Mouse (Mus musculus) kidney, postnatal 0 days (tissue): ENCODE measurements around the gene Chrdl1. TPM values are rescaled to one million over a fixed set of nuclear protein-coding genes. Genes with fewer than 3 reads are reported as not detected.

Experiments used
- ATAC-seq: fragments of 200-750 bp; cut with Nextera tagmentation; replicated peaks from 2 replicates; pipeline ENCODE4 v1.8.0; 2017; ENCODE audit warnings: low read depth, moderate number of reproducible peaks, moderate TSS enrichment, moderate library complexity; ENCODE audit not compliant: low FRiP score
- DNase-seq: peaks from one replicate; pipeline ENCODE4 v3.0.0-alpha.2; 2016; ENCODE audit warnings: low spot score
- H3K27ac ChIP-seq: fragments of 300-500 bp; sonication (generic); 2 replicates; pipeline ENCODE4 v1.5.1; 2014; ENCODE audit warnings: mild to moderate bottlenecking
- H3K27me3 ChIP-seq: fragments of 300-500 bp; sonication (generic); 2 replicates; pipeline ENCODE4 v1.6.1; 2014; ENCODE audit warnings: low read length, mixed read lengths; ENCODE audit not compliant: insufficient read depth
- H3K36me3 ChIP-seq: fragments of 300-500 bp; sonication (generic); 2 replicates; pipeline ENCODE4 v1.6.1; 2014; ENCODE audit warnings: low read length, mixed read lengths; ENCODE audit not compliant: insufficient read depth
- H3K4me1 ChIP-seq: fragments of 300-500 bp; sonication (generic); replicated peaks from 2 replicates; pipeline ENCODE4 v1.6.1; 2014; ENCODE audit warnings: antibody characterized with exemption, low read length, mixed read lengths; ENCODE audit not compliant: insufficient read depth
- H3K4me2 ChIP-seq: fragments of 300-500 bp; sonication (generic); 2 replicates; pipeline ENCODE4 v1.6.1; 2014; ENCODE audit warnings: mild to moderate bottlenecking, low read length, moderate library complexity, mixed read lengths
- H3K4me3 ChIP-seq: fragments of 300-500 bp; sonication (generic); replicated peaks from 2 replicates; pipeline ENCODE4 v1.5.1; 2014; ENCODE audit warnings: low read depth, low read length
- H3K9ac ChIP-seq: fragments of 300-500 bp; sonication (generic); 2 replicates; pipeline ENCODE4 v1.6.1; 2014; ENCODE audit warnings: low read depth, low read length
- H3K9me3 ChIP-seq: fragments of 300-500 bp; sonication (generic); replicated peaks from 2 replicates; pipeline ENCODE4 v1.6.1; 2016; ENCODE audit warnings: low read length, inconsistent platforms, mixed read lengths
- CTCF ChIP-seq: IDR thresholded peaks from 2 replicates; pipeline ENCODE4 v1.5.1; 2016; ENCODE audit warnings: antibody characterized with exemption, low read depth, mild to moderate bottlenecking, moderate library complexity
- WGBS: fragments of 180-500 bp; shearing (Covaris S2); extraction: QIAGEN DNeasy Blood & Tissue Kit; methylation state at CpG from one replicate; pipeline ENCODE4 v1.1.7; 2014; 5-methylcytosine and 5-hydroxymethylcytosine counted together
- polyA plus RNA-seq: library from polyadenylated mRNA; unstranded; fragments of >200 nt; fragmentation: Nextera tagmentation; extraction: Ambion mirVana; gene quantifications from 2 replicates; pipeline ENCODE4 v1.2.1, GENCODE M21; 2015

Chrdl1 gene
- 1.8 and 2.3 TPM in 2 replicates for polyA plus RNA-seq

GRCm38 (mm10) chrX:143393791-143394369, at the start of gene Chrdl1:
TSS of gene Chrdl1 (minus strand) at chrX:143394262.
- no peak for TF ChIP-seq CTCF
- H3K36me3 ChIP-seq, result no peaks in the 10 kb centered on the region
- H3K4me1 ChIP-seq, result no peaks in the 10 kb centered on the region
- peak within 1 kb of the TSS; percentile 25 for H3K4me3 ChIP-seq
- H3K4me2 ChIP-seq, result peak within 1 kb of the TSS; percentile 59
- no peaks in the 10 kb centered on the region for H3K9me3 ChIP-seq
- no peak within 1 kb of the TSS for H3K27ac ChIP-seq
- DNase-seq (peak; percentile 5), ATAC-seq (peak; percentile 71; the same call in 1 of the 2 replicates)
- 27% methylated on average over 30 of the region's 37 CpGs for WGBS
- no peak within 1 kb of the TSS for H3K9ac ChIP-seq
- H3K27me3 ChIP-seq, result peaks cover 8% of the 10 kb centered on the region

GRCm38 (mm10) chrX:143442638-143443037, 48.6 kb upstream of the Chrdl1 start:
- H3K9me3 ChIP-seq, result no peaks in the 10 kb centered on the region
- TF ChIP-seq CTCF, result no peak
- DNase-seq, result no peak
- no peak overlapping the region for H3K4me3 ChIP-seq
- no peaks in the 10 kb centered on the region for H3K36me3 ChIP-seq
- no peak for ATAC-seq
- H3K27ac ChIP-seq, result no peak overlapping the region
- H3K4me2 ChIP-seq, result no peak overlapping the region
- WGBS, result 41% methylated on average over 4 of the region's 4 CpGs
- no peaks in the 10 kb centered on the region; the same call in 1 of the 2 replicates for H3K27me3 ChIP-seq
- H3K4me1 ChIP-seq, result no peaks in the 10 kb centered on the region
- H3K9ac ChIP-seq, result no peak overlapping the region

- ATAC-seq (no peak), DNase-seq (no peak)
- Histone ChIP-seq H3K9me3 (no peaks in the 10 kb centered on the region), H3K4me2 (no peak overlapping the region), H3K27ac (no peak overlapping the region), H3K4me1 (no peaks in the 10 kb centered on the region), H3K27me3 (no peaks in the 10 kb centered on the region), H3K4me3 (no peak overlapping the region), H3K9ac (no peak overlapping the region), H3K36me3 (no peaks in the 10 kb centered on the region)
- 57% methylated on average over 2 of the region's 2 CpGs for WGBS
- TF ChIP-seq CTCF, result no peak
Observed at GRCm38 (mm10) chrX:143404601-143405000, 10.5 kb upstream of the Chrdl1 start.

- no peak for ATAC-seq
- Histone ChIP-seq H3K9me3 (no peaks in the 10 kb centered on the region), H3K9ac (no peak overlapping the region), H3K27me3 (no peaks in the 10 kb centered on the region), H3K27ac (no peak overlapping the region), H3K4me2 (no peak overlapping the region), H3K36me3 (no peaks in the 10 kb centered on the region), H3K4me3 (no peak overlapping the region), H3K4me1 (no peaks in the 10 kb centered on the region)
- 55% methylated on average over 4 of the region's 4 CpGs for WGBS
- no peak for TF ChIP-seq CTCF
- no peak for DNase-seq
Observed at GRCm38 (mm10) chrX:143366256-143366959, 27.7 kb downstream of the Chrdl1 start.

- DNase-seq, result no peak
- ATAC-seq, result no peak
- no peak overlapping the region for H3K4me3 ChIP-seq
- H3K4me1 ChIP-seq, result no peaks in the 10 kb centered on the region
- H3K36me3 ChIP-seq, result no peaks in the 10 kb centered on the region
- no peaks in the 10 kb centered on the region for H3K27me3 ChIP-seq
- WGBS, result 64% methylated on average over 5 of the region's 5 CpGs
- TF ChIP-seq CTCF, result no peak
- H3K9ac ChIP-seq, result no peak overlapping the region
- no peak overlapping the region for H3K4me2 ChIP-seq
- H3K27ac ChIP-seq, result no peak overlapping the region
- H3K9me3 ChIP-seq, result no peaks in the 10 kb centered on the region
Observed at GRCm38 (mm10) chrX:143347227-143347626, 46.8 kb downstream of the Chrdl1 start.

GRCm38 (mm10) chrX:143346739-143347138, 47.3 kb downstream of the Chrdl1 start:
- WGBS, result 66% methylated on average over 3 of the region's 3 CpGs
- Histone ChIP-seq H3K27ac (no peak overlapping the region), H3K4me1 (no peaks in the 10 kb centered on the region), H3K36me3 (no peaks in the 10 kb centered on the region), H3K4me3 (no peak overlapping the region), H3K4me2 (no peak overlapping the region), H3K9me3 (no peaks in the 10 kb centered on the region), H3K9ac (no peak overlapping the region), H3K27me3 (no peaks in the 10 kb centered on the region)
- DNase-seq (no peak), ATAC-seq (no peak)
- TF ChIP-seq CTCF, result no peak
